Mouse (Mus musculus) E14TG2a.4 (cell line): ENCODE results near the gene Csdc2.

Experiments used
- CTCF ChIP-seq: conservative IDR thresholded peaks from 2 replicates; pipeline ENCODE4 v1.5.1; 2014; ENCODE audit warnings: low read length
- NANOG ChIP-seq: IDR thresholded peaks from 2 replicates; pipeline ENCODE4 v1.6.1; 2014; ENCODE audit warnings: borderline replicate concordance, low read length, mixed read lengths

DNA sequence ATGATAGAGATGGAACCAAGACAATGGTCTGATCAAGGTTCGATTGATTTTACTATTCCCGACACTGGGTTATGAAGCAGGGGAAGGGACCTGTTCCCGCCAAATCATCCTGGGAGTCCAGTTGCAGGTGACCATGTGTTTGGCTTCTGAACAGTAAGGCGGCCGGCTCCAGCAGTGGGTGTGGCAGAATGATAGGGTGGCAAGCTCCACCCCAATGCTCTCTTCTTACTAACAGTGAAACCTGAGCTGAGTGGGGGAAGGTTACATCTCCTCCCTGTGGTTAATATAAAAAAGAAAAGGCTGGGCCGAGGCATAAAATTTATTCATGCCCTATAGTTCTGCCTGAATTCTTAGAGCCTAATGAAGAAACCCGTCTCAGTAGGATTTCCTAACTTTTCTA is 32.6 kb downstream of the Csdc2 start:
- TF ChIP-seq CTCF (no peak), NANOG (0 out of 2 replicates have a peak, but pooled peaks have one; percentile 36)
